Mouse (Mus musculus) heart, postnatal 14 days (tissue): Measurements from ENCODE around the gene Cep170b. TPM values are rescaled to one million over a fixed set of nuclear protein-coding genes. Genes with fewer than 3 reads are reported as not detected.

Experiments used
- DNase-seq, 2 experiments: peaks; one replicate each; pipeline ENCODE4 v3.0.0; 2021 to 2022
- intact Hi-C: fragments of 180-260 bp; cut with DNase I; formaldehyde crosslinking; loops from one replicate; pipeline ENCODE4 v1.15.1; 2025
- total RNA-seq, 2 experiments: library from RNA; stranded (reverse); gene quantifications; 2 replicates each; pipeline ENCODE4 v1.2.3; 2021

Gene Cep170b
- total RNA-seq, 2 experiments from 2014 or later, result 8.6 to 9.9 TPM

DNA sequence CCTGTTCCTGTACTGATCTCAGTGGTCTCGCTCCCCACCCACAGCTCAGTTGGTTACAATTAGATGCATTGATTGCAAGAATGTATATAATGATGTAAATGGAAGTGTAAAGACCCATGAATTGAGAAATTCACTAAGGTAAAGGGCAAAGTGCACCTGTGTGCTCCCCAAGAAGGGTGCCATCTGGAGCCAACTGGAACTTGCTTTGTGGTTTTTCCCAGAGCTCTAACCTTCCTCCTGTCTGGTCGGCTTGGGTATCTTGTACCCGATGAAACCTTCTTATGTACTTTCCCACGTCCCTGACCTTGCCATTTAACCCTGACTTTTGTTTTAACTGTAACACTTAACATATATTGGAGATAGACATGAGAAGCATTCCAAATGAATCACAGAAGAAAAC is 35.6 kb downstream of the Cep170b start:
- no peak for DNase-seq
- intact Hi-C loops, result no loop called here

DNA sequence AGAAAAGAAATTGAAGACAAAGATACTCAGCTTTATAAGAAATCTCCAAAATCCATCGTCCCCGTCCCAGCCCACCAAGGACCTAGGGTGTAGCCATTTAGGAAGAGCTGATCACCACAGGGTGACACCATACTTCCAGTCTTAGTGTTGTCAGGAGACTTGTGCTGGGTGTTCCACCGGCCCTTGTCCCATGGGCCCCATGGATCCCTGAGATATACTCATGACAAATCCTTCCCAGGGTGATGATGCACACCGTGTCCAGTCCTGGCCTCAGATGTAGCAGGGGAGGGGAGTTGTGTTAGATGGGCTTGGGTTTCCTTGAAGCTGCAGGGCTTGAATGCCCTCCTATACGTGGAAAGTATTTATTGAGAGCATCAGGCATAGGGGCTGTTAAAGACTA is 37.6 kb downstream of the Cep170b start:
- intact Hi-C loops, result no loop called here
- no peak for DNase-seq

DNA sequence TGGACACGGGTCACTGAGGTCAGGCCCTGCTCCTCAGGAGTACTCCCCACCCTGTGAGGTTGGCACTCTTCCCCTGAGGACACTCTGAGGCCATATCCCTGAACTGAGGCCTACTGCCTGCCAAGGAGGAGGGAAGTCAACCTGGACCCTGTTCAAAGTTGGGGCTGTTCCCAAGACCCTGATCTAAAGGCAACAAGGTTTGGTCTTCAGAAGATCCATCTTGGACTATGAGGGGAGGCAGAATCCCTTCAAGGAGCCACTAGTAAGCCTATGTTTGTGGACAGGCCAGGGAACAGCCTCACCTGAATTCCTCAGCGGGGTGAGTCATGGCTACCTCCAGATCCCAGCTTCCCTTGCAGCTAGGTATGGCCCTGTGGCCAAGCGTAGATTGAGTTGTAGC is 39.2 kb downstream of the Cep170b start:
- intact Hi-C loops, result no loop called here
- no peak for DNase-seq

DNA sequence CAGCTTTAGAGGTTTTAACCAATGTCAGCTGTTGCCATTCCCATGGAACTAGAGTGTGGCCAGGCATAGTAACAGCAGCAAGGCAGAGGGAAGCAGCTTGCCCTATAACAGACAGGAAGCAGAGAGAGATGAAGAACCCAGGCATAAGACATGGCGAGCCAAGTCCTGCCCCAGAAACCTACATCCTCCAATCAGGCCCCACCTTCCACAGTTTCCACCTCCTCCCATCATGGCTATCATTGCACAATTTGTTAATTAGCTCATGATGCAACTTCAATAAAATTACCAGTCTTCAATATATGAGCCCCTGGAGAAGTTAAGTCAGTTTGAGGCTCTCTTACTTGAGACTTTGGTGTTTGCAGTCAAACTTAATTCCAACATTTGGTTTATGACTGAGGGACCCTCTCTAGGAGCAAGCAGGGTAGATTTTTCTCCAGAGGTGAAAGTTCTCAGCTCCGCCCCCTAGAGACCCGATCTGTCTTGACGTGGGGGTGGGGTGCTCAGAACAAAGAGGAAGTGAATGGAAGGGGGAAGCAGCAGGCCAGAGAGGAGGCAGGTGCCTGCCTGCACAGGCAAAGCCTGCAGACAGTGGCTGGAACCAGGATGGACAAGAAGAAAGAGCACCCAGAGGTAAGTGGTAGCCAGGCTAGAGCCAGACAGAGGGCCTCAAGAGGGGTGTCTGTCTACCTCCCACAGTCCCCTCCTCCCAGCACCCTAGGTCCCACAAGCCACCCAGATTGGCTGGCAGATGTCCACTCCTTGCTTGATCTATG is 40.1 kb downstream of the Cep170b start, which contains the start of gene Pld4:
TSS of gene Pld4 (plus strand) at position 502 of the 773 bp plus-strand sequence.
- intact Hi-C loops, result no loop called here
- DNase-seq, result no peak

DNA sequence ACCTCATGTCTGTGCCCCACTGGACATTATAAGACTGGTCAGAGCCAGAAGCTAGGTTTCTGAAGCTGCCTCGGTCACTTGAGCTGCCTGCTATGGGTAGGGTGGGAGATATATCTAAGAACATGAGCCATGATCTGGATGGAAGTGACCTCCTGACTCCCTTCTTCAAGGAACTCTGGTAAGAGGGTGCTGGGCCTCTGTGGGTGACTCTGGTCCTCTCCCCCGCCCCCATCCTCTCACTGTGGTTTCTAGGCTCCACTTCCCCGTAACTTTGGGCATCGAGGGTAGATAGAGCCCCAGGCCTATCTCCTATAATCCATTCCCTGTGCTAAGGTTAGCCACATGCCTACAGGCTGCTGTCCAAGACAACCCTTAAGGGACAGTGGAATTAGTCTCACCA is 41.2 kb downstream of the Cep170b start:
- intact Hi-C loops, result no loop called here
- DNase-seq, result no peak

DNA sequence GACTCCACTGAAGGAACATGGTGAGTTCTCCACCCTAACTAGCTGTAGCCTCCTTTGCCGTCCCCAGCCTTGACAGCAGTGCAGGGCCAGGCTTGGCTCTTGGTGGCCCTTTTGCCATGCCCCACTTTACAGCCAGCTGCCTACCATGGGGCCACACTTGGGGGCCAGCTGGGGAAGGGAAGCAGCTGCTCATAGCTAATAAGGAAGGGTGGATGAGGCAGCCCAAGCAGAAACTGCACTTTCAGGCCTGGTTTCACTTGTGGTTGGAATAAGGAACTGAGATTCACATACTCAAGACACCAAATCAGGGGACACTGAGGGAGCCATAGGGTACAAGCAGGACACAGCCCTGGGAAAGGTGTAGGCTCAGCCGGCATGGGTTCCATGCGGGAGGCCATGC is 41.8 kb downstream of the Cep170b start:
- intact Hi-C loops, result no loop called here

DNA sequence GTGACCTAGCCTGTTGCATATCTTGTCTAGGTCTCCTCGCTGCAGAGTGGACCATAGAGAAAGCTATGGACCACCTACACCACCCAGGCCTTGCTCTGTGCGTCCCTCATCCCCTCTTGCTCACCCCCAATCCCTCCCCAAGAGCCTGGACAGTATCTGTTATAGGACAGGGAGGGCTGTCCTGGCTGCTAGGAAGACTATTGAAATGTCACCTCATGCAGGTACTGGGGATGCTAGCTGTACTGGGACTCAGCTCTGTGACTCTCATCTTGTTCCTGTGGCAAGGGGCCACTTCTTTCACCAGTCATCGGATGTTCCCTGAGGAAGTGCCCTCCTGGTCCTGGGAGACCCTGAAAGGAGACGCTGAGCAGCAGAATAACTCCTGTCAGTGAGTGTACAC is 42.9 kb downstream of the Cep170b start:
- intact Hi-C loops, result no loop called here

More for the DNA sequence above, 41.8 kb downstream of the Cep170b start:
- no peak for DNase-seq

DNA sequence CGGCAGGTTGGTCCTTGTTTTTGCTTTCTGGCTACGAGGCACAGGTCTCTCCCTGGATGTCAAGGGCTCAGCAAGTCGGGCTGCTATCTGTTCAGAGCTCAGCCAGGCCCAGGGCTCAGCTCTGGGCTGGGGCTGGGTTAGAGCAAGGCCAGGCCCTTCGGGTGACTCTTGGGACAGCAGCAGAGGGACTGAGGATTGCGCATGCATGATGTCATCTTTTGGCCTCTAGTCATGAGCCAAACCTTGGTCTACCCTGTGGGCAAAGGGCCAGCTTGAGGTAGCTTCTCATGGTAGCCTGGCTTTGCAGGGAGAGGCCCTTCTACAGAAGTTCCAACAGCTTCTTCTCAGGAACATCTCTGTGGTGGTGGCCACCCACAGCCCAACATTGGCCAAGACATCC is 43.9 kb downstream of the Cep170b start:
- no peak for DNase-seq
- intact Hi-C loops, result no loop called here

More for the DNA sequence above, 42.9 kb downstream of the Cep170b start:
- no peak for DNase-seq

DNA sequence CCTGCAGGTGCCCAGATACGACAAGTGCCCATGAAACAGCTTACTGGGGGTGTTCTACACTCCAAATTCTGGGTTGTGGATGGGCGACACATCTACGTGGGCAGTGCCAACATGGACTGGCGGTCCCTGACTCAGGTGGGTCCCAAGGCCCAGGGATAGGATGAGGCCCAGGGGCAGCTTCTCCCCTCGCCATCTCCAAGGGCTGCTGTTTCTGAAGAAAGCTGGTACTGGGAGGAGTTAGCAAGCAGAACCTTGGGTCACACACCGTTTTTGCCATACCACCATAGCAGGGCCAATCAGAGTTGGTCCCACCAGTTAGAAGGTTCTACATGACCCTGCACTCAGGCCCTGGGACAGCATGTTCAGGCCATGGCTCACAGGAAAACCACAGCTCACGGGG is 44.7 kb downstream of the Cep170b start:
- intact Hi-C loops, result no loop called here
- no peak for DNase-seq

DNA sequence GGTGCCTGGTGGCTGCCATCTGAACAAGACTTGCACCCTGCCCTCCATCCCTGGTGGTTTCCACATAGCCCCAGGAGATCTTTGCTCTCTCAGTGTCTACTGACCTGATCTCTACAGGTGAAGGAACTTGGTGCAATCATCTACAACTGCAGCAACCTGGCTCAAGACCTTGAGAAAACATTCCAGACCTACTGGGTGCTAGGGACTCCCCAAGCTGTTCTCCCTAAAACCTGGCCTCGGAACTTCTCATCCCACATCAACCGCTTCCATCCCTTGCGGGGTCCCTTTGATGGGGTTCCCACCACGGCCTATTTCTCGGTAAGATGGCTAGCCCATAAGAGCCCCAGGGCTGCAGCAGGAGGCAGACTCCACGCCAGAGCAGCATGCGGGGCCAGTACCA is 46.3 kb downstream of the Cep170b start:
- intact Hi-C loops, result no loop called here
- DNase-seq, result no peak

DNA sequence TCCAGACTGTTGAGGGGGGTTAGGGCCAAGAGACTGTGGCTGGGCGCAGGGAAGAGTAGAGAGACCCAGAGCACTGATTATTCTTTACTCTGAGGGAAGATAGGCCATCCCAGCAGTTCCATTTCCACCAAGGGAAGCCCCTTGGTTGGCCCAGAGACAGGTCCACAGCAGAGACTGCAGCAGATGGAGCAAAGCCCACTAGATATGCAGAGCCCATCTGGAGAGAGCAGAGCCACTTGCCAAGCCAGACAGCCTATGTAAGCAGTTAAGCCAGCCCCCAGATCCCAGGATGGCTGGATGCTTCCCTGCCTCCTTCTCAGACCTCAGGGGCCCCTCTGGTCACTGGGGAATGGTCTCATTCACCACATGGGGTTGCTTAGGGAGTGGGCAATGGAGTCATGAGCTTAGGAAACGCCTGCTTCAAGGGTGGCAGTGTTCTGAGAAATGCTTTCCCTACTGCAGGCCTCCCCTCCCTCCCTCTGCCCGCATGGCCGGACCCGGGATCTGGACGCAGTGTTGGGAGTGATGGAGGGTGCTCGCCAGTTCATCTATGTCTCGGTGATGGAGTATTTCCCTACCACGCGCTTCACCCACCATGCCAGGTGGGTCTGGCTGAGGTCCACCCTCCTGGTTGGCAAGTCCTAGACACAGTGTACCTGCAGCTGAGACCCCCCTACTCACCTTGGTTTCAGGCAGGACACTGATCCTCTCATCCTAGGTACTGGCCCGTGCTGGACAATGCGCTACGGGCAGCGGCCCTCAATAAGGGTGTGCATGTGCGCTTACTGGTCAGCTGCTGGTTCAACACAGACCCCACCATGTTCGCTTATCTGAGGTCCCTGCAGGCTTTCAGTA is 47.0 kb downstream of the Cep170b start:
- intact Hi-C loops, result no loop called here
- no peak for DNase-seq

DNA sequence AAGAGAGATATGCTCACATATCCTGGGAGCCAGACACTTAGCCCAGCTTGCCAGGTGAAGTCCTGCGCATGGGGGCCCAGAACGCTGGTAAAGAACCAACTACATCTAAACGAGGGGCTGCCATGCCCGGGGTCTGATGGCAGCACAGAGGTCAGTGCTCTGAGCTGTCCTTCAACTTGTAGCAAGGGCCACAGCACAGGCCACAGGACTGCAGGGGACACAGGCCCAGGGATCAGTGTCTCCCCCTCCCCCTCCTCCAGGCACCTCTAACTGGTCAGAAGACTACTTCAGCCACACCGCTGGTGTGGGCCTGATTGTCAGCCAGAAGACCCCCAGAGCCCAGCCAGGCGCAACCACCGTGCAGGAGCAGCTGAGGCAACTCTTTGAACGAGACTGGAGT is 47.9 kb downstream of the Cep170b start:
- no peak for DNase-seq
- intact Hi-C loops, result no loop called here

DNA sequence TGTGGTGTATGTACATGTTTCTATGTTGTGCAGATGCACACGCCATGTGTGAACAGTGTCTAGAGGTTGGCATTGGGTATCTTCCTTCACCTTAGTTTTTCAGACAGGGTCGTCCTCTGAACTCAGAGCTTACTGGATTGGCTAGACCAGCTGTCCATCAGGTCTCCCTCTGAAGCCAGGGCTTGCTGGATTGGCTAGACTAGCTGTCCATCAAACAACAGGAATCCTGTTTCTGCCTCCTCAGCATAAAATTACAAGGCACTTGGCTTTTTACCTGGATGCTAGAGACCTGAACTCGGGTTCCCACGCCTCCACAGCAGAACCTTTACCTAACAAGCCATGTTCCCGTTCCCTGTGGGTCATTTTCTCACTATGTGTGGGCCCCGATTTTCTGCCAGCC is 48.8 kb downstream of the Cep170b start:
- intact Hi-C loops, result no loop called here
- DNase-seq, result no peak

DNA sequence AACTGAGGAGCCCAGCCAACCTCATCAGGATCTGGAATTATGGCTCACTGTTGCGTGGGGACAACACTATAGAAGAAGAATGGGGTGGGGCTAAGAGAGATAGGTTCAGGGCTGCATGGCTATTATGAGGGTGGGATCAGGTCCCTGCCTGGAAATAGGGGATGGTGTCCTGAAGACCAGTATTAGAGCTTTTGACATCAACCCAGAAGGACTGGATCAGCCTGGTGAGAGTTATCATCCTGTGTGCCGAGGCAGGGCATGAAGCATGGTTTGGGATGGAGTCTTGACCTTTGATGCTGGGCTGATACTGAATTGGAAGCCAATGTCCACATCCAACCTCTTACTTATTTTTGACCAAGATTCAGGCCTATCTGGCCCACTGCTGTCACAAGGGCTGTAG is 49.5 kb downstream of the Cep170b start:
- intact Hi-C loops, result no loop called here
- DNase-seq, result no peak

DNA sequence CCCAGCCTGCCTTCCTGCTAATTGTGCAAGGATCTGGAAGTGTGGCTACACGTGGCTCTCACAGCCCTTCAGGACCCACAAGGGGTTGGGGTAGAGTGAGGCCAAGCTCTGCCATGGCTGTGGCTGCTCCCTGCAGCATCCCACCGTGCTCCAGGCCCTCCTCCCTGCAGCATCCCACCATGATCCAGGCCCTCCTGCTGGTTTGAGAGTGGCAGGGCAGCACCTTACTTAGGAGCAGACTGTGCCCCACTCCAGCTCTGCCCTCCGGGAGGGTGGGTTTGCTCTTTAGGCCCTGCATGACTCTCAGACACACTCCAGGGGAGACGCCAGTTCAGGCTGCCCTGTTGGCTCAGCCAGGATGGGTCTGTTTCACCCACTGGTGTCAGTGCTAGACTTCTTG is 50.1 kb downstream of the Cep170b start:
- intact Hi-C loops, result no loop called here
- DNase-seq, result no peak

DNA sequence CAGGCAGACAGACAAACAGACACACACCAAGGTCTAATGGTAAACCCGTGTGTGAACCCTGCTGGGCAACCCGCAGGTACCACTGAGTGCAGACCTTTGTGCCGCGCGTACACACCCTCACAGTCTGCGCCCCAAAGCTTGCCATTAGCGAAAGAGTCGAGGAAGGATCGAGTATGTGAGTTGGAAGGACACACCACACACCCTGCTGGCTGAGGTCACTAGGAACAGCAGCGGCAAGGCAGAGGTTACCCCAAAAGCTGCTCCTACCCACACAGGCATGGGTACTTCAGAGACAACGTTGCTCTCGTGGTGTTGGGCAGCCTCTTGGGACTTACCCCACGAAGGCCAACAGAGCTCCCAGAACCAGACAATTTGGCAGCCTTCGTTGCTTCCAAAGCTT is 52.1 kb downstream of the Cep170b start:
- DNase-seq, result no peak
- intact Hi-C loops, result no loop called here

DNA sequence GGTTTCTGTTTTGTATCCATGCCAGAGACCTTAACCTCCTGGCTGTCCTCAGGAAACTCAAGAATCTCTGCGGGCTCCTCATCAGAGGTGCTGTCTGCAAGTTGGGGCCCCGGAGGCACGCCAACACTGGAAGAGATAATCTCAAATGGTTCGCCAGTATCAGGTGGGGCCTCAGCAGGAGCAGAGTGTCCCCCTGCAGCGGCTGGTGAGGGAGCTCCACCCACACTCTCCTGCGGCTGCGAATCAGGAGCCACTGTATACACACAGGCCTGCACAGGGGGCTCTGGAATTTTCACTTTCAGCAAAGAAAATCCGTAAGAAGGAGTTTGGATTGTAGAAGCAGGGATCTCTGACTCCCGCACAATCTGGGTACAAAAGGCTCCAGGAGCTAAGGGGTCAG is 53.1 kb downstream of the Cep170b start:
- no peak for DNase-seq
- intact Hi-C loops, result no loop called here

DNA sequence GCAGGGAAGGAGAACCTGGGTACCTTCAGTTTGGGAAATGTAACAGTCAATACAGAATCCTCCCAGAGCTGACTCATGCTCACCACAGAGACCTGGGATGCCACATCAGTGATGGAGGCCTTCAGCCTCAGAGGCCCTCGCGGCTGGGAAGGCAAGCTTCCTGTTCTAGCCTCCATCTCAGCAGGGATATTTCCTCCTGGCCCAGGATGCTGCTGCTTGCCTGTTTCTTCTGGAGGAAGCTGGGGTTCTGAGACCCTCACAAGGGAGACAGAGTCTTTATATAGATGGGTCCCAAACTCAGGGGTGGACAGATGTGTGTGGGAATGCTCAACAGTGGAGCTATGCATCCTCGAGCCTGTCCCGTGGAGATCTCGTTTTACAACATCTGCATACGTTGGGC is 53.8 kb downstream of the Cep170b start:
- DNase-seq, result no peak
- intact Hi-C loops, result no loop called here

DNA sequence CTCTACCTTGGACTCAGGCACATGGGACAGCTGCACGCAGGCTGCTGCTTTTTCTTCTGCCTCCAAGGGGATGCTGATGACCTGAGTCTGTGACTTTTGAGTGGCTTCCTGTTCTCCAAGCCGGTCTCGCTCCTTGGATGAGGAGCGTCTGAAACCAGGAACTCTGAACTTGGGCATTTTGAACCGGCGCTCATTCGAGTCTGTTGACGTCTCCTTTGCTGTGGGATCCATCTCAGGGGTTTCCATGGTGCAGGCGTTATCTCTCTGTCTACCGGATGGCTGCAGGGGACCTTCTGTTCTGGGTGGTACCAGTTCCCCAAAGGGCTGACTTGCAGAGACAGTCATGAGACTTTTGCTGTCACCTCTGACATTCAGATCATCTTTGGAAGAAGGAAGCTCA is 54.2 kb downstream of the Cep170b start:
- intact Hi-C loops, result no loop called here

DNA sequence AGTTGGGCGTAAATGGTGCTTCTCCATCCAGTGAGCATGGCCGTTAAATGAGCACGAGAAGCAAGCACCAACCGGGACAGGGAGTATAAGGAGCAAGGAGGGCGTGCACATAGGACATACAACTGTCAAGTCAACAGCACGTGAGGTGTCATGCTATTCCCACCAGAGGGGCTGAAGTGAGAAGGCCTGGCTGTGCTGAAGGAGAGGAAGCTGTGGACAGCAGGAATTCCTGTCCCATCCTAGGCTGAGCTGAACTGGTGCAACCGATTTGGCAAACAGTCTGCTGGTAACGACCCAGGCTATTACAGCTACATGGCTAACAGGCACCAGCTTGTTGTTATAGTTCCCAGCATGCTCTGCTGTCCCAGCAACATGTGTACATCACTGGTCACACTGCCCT is 70.8 kb downstream of the Cep170b start:
- intact Hi-C loops, result no loop called here
- DNase-seq, result no peak

More for the DNA sequence above, 54.2 kb downstream of the Cep170b start:
- DNase-seq, result no peak

DNA sequence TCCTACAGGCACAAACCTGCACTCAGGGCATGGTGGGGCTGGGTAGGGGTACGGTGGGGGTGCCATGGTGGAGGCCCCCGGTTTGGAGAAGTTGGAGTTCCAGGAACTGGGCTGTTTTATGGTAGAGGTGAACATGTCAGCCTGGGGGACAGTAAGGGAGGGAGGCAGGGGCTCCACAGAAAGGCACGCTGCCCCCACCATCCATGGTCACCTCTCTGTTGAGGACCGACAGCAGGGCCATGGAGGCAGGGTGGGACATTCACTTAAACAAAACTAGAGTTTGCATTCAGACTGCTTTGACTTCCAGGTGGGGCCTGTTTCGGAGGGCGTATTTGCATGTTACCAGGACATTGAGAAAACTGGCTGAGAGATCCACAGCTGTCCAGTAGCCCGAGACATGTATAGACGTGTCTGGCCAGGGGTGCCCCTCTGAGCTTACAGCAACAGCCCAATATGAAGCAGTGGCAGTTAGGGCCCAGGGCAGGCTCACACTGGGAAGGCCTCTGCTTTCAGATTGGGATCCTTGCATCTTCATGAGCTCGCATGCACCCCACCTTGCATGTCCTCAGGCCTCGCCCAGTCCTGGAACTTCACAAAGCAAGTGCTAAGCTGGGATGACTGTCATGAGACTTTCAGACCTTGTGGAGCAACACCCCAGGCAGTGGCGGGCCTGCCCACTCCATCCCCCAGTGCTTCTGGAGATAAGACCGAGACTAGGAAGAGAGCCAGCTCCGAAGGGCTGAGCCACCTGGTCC is 73.5 kb downstream of the Cep170b start:
- DNase-seq, result peak; percentile 80 to 85
- intact Hi-C loops, result no loop called here
